Mouse (Mus musculus): ENCODE measurements at regions not wholly inside any gene's neighbourhood (a gene's known extent, or its start where the extent isn't known, plus 50 kb on each side); places are given as distances from the start of the nearest gene placed in this dataset.

- TF ChIP-seq CTCF (IDR thresholded peaks at IDR 0.05; ENCODE audit: low read depth, low read length): no peak
- TF ChIP-seq POLR2A (IDR thresholded peaks at IDR 0.05; ENCODE audit: insufficient read depth, low read length): no peak
These were observed 302.1 kb downstream of the Dhx35 start for GRCm38 (mm10) chr2:159096667-159097066.

Data from ES-Bruce4 (cell line).